Mouse (Mus musculus): ENCODE measurements around the gene Gab3.

The Gab3 gene

DNA sequence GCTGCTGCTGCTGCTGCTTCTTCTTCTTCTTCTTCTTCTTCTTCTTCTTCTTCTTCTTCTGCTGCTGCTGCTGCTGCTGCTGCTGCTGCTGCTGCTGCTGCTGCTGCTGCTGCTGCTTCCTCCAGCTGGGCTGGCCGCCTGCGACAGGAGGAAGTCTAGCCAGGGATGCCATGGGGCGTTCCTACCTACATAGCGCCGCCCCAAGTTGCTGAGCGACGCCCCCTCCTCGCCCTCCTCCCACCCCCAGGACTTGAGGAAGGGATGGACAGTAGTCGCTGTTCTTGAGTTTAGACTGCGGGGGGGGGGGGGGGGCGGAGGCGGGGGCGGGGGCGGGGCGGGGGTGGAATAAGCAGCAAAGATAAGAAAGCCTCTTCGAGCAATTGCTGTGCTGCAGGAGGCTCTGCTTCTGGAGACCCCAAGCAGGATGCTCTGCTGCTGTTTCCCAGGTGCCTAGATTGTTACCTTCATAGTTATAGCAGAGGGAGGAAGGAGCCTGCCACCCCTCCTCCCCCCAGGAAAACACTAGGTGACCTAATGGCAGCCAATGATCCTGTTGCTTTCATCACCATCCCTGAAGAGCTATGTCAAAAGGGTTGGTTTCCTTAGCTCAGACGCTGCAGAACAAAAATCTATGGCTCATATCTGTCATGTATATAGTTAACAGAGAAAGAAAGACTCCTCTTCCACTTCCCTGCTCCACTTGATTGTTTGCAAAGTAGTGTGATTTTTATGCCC is at the start of gene Gab3:
Gab3 (minus strand) TSS at position 685 of the 735 bp plus-strand sequence.
- DNase-seq (ENCODE audit: low read depth, low spot score), result peak; percentile 66

GRCm38 (mm10) chrX:75130467-75131160 is 45.4 kb upstream of the Gab3 start, which contains the start of gene Mpp1:
Mpp1 (minus strand) TSS chrX:75131016.
- DNase-seq (ENCODE audit: low read depth, low spot score), result peak; percentile 93

DNA sequence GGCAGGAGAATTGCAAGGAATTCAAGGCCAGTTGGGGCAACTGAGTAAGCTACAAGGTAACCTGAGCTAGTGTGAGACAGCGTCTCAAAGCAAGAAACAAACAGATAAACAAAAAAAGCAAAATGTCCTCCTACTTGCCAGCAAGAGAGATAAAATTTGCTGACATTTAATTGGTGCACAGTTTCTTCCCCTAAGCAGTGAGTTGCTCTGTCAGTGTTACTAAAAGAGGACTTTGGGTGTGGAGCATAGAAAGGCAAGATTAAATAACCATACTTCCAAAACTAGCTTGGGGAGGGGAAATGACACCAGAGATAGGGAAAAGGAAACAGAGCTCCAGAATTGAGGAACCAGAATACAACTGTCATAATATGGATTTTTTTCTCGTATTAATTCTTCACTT is 44.2 kb upstream of the Gab3 start:
- no peak for DNase-seq (ENCODE audit: low read depth, low spot score)

GRCm38 (mm10) chrX:75128333-75128980 is 43.2 kb upstream of the Gab3 start:
- DNase-seq (ENCODE audit: low read depth, low spot score), result peak; percentile 34

- no peak for DNase-seq (ENCODE audit: low read depth, low spot score)
Measured at GRCm38 (mm10) chrX:75126893-75127292, 41.6 kb upstream of the Gab3 start.

- DNase-seq (ENCODE audit: low read depth, low spot score), result no peak
Measured at GRCm38 (mm10) chrX:75125606-75126005, 40.3 kb upstream of the Gab3 start.

DNA sequence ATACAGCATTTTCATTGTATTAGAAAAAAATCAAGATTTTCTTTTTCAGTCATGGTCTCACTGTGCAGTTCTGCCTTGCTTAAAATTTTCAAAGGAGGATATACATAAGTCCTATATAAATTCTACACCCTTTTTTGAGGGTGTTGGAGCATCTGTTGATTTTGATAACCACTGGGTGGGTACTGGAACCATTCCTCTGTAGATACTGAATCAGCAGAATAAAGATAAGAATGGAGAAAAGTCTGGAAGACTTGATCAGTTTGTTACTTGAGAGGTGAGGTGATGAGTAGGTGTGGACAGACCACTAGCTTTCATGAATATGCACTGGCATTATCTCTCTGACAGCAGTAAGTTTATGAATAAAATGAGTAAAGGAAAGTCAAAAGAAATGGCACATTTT is 30.3 kb upstream of the Gab3 start:
- DNase-seq (ENCODE audit: low read depth, low spot score), result no peak

GRCm38 (mm10) chrX:75102293-75102692 is 17.0 kb upstream of the Gab3 start:
- DNase-seq (ENCODE audit: low read depth, low spot score), result no peak

DNA sequence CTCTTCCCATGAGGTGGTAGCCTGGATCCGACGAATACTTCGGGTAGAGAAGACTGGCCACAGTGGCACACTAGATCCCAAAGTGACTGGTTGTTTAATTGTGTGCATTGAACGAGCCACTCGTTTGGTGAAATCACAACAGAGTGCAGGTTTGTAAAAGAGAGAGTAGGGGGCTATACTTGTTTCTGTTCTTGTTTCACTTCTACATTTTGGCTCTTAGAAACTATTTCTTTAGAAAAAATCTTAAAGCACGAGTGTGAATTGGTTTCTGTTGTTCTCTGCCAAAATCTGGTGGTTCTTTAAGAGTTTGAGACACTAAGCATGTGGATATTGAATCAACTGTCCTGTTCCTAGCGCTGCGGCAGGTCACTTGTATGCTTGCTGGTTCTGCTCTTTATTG is 13.5 kb upstream of the Gab3 start:
- DNase-seq (ENCODE audit: low read depth, low spot score), result no peak

DNA sequence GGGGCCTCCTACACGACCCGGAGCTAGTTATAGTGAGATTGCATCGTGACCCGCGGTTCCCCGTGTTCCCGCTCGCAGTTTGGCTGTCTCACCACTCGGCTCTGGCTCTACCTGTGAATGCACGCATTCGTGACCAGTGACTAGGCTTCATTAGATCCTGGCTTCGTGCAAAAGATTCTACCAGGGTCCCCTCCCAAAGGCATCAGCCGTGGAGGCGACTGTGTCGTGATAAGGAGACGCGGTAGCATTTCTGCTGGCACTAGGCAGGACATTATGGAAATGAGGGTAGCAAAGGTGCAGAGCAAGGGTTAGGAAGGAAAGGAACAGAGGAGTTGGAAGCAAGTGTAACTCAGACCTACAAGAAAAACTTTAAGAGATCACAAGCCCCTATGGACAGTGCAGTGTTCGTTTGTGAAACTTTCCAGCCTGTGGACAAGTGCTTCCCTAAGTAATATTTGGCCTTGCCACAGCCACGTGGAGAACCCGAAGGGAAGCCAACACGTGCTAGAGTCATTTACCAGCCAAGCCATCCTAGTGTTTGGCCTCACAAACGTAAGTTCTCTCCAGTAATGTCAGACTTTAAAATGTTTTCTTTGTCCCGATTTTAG is 11.0 kb upstream of the Gab3 start:
- peak; percentile 42 for DNase-seq (ENCODE audit: low read depth, low spot score)

DNA sequence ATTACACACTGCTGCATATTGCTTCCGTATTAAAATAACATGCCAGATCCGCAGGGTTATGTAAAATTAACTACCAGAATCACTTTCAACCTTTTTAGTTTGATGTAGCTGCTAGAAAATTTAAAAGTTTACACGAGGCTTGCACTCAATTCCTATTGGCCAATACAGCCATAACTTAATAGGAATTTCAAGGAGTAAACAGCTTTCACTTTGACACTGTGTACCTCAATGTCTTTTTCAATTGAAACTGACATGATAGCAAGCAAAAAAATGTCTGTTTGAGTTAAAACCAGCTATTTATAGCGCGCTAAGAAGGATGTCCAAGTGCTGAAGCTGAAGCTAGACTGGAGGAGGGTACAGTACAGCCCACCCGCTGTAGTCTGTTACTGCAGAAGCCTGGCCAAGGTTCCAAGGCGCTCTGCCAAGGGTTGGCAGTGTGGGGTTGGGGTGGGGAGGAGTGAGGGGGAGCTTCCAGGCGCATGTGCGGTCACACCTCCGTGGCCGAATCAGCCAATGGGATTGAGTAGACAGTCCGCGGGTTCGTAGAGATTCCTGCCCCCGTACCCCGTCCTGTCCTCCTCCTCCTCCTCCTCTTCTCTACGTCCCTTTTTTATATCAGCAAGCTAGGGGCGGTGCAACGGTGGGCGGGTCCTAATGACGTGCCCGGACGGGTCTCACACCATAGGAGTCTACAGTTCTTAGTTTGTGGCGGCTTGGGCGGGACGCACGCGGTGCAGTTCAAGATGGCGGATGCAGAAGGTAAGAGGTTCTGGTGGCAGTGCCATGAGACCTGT is 10.3 kb upstream of the Gab3 start, which contains the start of gene Dkc1:
Dkc1 (plus strand) TSS at position 486 of the 794 bp plus-strand sequence.
- peak; percentile 96 for DNase-seq (ENCODE audit: low read depth, low spot score)

GRCm38 (mm10) chrX:75085654-75086053 is 396 bp upstream of the Gab3 start:
- DNase-seq (ENCODE audit: low read depth, low spot score), result peak; percentile 59

DNA sequence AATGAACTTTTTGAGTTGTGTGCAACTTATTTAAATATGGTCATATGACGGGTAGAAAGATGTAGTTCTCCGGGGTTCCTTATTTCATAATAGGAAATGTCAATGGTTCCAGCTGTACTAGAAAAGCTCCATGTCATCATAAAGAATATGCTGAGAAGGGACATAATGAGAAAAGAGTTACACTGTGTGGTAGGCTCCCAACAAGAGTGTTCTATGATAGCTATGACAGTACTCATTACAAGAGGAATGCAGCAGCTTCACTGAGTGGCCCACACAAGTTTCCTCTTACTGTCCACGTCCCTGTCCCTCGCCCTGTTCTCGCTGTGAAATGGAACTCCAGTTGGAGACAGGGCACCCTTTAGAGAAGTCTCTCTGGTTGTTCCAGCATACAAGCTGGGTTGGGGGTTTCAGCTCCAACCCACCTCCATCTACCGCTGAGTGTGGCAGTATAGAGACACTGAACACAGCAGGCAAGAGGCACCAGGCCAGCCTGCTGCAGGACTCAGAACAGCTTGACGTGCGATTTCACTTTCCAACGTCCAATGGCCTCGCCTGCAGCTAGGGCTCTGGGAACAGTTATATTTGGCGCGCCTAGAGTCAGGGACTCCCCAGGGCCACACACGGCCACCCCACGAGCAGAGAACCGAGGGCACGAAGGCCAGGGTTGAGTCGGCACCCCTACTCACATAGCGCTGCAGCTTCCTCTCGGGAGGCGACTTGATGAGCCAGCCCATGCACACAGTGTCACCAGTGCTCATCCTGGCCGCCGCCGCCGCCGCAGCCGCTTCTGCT is 1.1 kb downstream of the Gab3 start:
- peak; percentile 40 for DNase-seq (ENCODE audit: low read depth, low spot score)

DNA sequence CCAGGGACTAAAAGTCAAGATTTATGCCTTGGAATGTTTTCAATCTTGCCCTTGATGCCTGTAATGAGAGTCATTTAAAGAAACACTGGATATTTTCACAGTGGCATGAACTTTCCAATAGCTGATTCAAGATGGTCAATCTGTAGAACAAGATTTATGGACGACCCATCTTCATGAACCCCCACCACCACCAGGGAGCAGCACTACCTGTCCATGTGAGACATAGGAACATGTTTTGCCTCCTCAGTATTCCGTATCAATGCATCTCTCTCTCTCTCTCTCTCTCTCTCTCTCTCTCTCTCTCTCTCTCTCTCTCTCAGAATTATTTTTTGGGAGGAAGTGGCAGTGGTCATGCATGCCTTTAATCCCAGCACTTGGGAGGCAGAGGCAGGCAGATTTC is 2.9 kb downstream of the Gab3 start:
- DNase-seq (ENCODE audit: low read depth, low spot score), result no peak

GRCm38 (mm10) chrX:75056120-75056775 is 29.0 kb downstream of the Gab3 start:
- no peak for DNase-seq (ENCODE audit: low read depth, low spot score)

DNA sequence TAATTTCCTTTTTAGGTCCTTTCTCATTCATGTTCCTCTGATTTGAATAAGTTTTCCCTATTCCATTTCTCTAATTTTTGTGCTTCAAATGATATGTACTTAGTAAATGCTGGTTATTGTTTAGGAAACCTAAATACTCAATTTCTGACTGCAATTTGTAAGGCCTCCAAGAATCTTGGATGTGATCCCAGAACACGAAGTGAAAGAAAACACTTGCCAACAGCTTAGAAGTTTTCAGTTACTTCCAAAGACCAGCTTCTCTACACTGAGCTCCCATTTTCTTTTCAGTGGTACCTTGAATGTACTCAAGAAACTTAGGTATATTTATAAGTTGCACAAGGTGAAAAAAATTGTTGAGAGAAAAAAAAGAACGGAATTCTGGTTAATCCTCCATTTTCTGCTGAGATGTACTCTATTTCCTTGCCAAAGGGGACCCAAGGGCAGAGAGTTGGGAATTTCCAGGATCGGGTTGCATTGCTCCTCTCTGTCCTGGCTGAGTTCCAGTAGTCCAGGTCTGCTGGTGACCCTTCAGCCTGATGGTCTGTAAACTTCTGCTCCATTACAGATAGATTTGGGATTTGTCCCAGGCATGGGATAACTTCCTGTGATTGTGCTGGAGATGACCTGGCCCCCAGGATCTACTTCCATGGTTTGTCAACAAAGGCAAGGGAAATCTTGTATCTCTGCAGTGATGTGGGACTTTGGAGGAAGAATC is 38.2 kb downstream of the Gab3 start:
- peak; percentile 66 for DNase-seq (ENCODE audit: low read depth, low spot score)

GRCm38 (mm10) chrX:75045931-75046330 is 39.3 kb downstream of the Gab3 start:
- no peak for DNase-seq (ENCODE audit: low read depth, low spot score)

- DNase-seq (ENCODE audit: low read depth, low spot score), result peak; percentile 55
Measured at GRCm38 (mm10) chrX:75044595-75044994, 40.7 kb downstream of the Gab3 start.

GRCm38 (mm10) chrX:75036626-75037025 is 48.6 kb downstream of the Gab3 start:
- peak; percentile 44 for DNase-seq (ENCODE audit: low read depth, low spot score)

Data from 3T3-L1 (cell line).